Mouse (Mus musculus) liver, embryonic 18 days (tissue): Measurements from ENCODE around the gene Cldn11. TPM values are rescaled to one million over a fixed set of nuclear protein-coding genes. Genes with fewer than 3 reads are reported as not detected.

Source experiments
- polyA plus RNA-seq: library from polyadenylated mRNA; depleted of rRNA; stranded (reverse); fragments of >200 nt; gene quantifications from 2 replicates; pipeline ENCODE4 v1.2.3, GENCODE M21; 2012; rRNA removed

Gene Cldn11
- 0.05 and 0.12 TPM in 2 replicates for polyA plus RNA-seq

GRCm38 (mm10) chr3:31149706-31150105, at the start of gene Cldn11:
Gene Cldn11 (plus strand): TSS chr3:31149920.

Other genes with a start within 250 kb of the Cldn11 start
- gene Phc3, start 180.5 kb upstream of the Cldn11 start, polyA plus RNA-seq: 3.3 and 4.0 TPM in 2 replicates
- 5.9 and 6.9 TPM in 2 replicates for gene Prkci, start 154.2 kb upstream of the Cldn11 start, polyA plus RNA-seq
- 5.4 and 6.8 TPM in 2 replicates for gene Skil, start 54.9 kb upstream of the Cldn11 start, polyA plus RNA-seq
- gene Slc7a14, start 160.5 kb downstream of the Cldn11 start, polyA plus RNA-seq: not detected in 2 replicates